Mouse (Mus musculus): ENCODE measurements at regions not wholly inside any gene's neighbourhood (a gene's known extent, or its start where the extent isn't known, plus 50 kb on each side); places are given as distances from the start of the nearest gene placed in this dataset.

DNA sequence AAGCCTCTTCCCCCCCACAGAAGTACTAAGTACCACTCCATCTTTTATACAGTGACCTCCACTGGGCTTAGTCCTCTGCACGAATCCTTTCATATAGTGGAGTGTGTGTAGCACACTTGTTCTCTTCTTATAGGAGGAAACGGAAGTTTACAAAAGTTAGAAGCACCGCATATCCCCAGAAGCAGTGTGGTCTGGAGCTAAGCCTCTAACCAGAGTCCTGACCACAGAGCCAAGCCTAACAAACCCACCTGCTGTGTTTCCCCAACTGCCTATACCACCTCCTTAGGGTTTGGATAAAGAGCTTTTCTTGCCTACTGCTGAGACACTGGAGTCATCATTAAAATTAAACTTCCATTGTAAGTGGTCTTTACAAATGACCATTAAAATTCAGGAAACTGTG is 204.0 kb downstream of the Dyrk2 start:
- WGBS = 69% methylated on average over 3 of the region's 3 CpGs
- DNase-seq = no peak
- intact Hi-C loops (cut with DNase I) = no loop called here
- Histone ChIP-seq H3K27ac (no peak overlapping the region), H3K79me2 (replicated peaks; ENCODE audit: control insufficient read depth, insufficient read depth, low read length) (no peaks in the 10 kb centered on the region), H3K27me3 (ENCODE audit: control insufficient read depth, insufficient read depth, low read length) (no peaks in the 10 kb centered on the region), H3K36me3 (ENCODE audit: control insufficient read depth, insufficient read depth, low read length) (no peaks in the 10 kb centered on the region), H3K4me3 (no peak overlapping the region), H3K4me1 (ENCODE audit: control insufficient read depth, insufficient read depth, low read length) (no peaks in the 10 kb centered on the region), H3K9ac (ENCODE audit: low read depth, low read length) (no peak overlapping the region)
- no peak for TF ChIP-seq CTCF (IDR thresholded peaks at IDR 0.05)

- intact Hi-C loops (cut with DNase I) = no loop called here
- Histone ChIP-seq H3K36me3 (ENCODE audit: control insufficient read depth, insufficient read depth, low read length) (no peaks in the 10 kb centered on the region), H3K27me3 (ENCODE audit: control insufficient read depth, insufficient read depth, low read length) (no peaks in the 10 kb centered on the region), H3K9ac (ENCODE audit: low read depth, low read length) (no peak overlapping the region), H3K79me2 (replicated peaks; ENCODE audit: control insufficient read depth, insufficient read depth, low read length) (no peaks in the 10 kb centered on the region), H3K4me1 (ENCODE audit: control insufficient read depth, insufficient read depth, low read length) (no peaks in the 10 kb centered on the region), H3K4me3 (no peak overlapping the region), H3K27ac (no peak overlapping the region)
- peak; percentile 25 to 57 for DNase-seq
- TF ChIP-seq POLR2A (IDR thresholded peaks at IDR 0.05; ENCODE audit: insufficient read depth, low read depth, low read length) (no peak), CTCF (IDR thresholded peaks at IDR 0.05) (peak; percentile 45), EP300 (IDR thresholded peaks at IDR 0.05; ENCODE audit: insufficient read depth, low read depth, low read length) (no peak)
- 37% methylated on average over 18 of the region's 18 CpGs for WGBS
Measured at GRCm38 (mm10) chr10:118675816-118676465, 194.1 kb downstream of the Dyrk2 start.

GRCm38 (mm10) chr10:118678750-118679418 is 191.1 kb downstream of the Dyrk2 start:
- H3K9ac ChIP-seq (ENCODE audit: low read depth, low read length) = no peak overlapping the region
- H3K79me2 ChIP-seq (replicated peaks; ENCODE audit: control insufficient read depth, insufficient read depth, low read length) = no peaks in the 10 kb centered on the region
- no peak for DNase-seq
- H3K36me3 ChIP-seq (ENCODE audit: control insufficient read depth, insufficient read depth, low read length) = no peaks in the 10 kb centered on the region
- intact Hi-C loops (cut with DNase I) = no loop called here
- no peaks in the 10 kb centered on the region for H3K27me3 ChIP-seq (ENCODE audit: control insufficient read depth, insufficient read depth, low read length)
- no peaks in the 10 kb centered on the region for H3K4me1 ChIP-seq (ENCODE audit: control insufficient read depth, insufficient read depth, low read length)
- 63% methylated on average over 12 of the region's 12 CpGs for WGBS
- H3K4me3 ChIP-seq = no peak overlapping the region
- H3K27ac ChIP-seq = no peak overlapping the region
- TF ChIP-seq EP300 (IDR thresholded peaks at IDR 0.05; ENCODE audit: insufficient read depth, low read depth, low read length) (no peak), CTCF (IDR thresholded peaks at IDR 0.05) (no peak), POLR2A (IDR thresholded peaks at IDR 0.05; ENCODE audit: insufficient read depth, low read depth, low read length) (no peak)

GRCm38 (mm10) chr10:118679507-118679906 is 190.5 kb downstream of the Dyrk2 start:
- Histone ChIP-seq H3K36me3 (ENCODE audit: control insufficient read depth, insufficient read depth, low read length) (no peaks in the 10 kb centered on the region), H3K27me3 (ENCODE audit: control insufficient read depth, insufficient read depth, low read length) (no peaks in the 10 kb centered on the region), H3K4me1 (ENCODE audit: control insufficient read depth, insufficient read depth, low read length) (no peaks in the 10 kb centered on the region), H3K9ac (ENCODE audit: low read depth, low read length) (no peak overlapping the region), H3K27ac (no peak overlapping the region), H3K4me3 (no peak overlapping the region), H3K79me2 (replicated peaks; ENCODE audit: control insufficient read depth, insufficient read depth, low read length) (no peaks in the 10 kb centered on the region)
- 96% methylated on average over 5 of the region's 5 CpGs for WGBS
- intact Hi-C loops (cut with DNase I) = no loop called here
- TF ChIP-seq CTCF (IDR thresholded peaks at IDR 0.05) (no peak), EP300 (IDR thresholded peaks at IDR 0.05; ENCODE audit: insufficient read depth, low read depth, low read length) (no peak), POLR2A (IDR thresholded peaks at IDR 0.05; ENCODE audit: insufficient read depth, low read depth, low read length) (no peak)
- no peak for DNase-seq

- no peak for DNase-seq
- Histone ChIP-seq H3K36me3 (ENCODE audit: control insufficient read depth, insufficient read depth, low read length) (no peaks in the 10 kb centered on the region), H3K9ac (ENCODE audit: low read depth, low read length) (no peak overlapping the region), H3K4me3 (no peak overlapping the region), H3K27me3 (ENCODE audit: control insufficient read depth, insufficient read depth, low read length) (no peaks in the 10 kb centered on the region), H3K27ac (no peak overlapping the region), H3K4me1 (ENCODE audit: control insufficient read depth, insufficient read depth, low read length) (no peaks in the 10 kb centered on the region), H3K79me2 (replicated peaks; ENCODE audit: control insufficient read depth, insufficient read depth, low read length) (no peaks in the 10 kb centered on the region)
- no peak for TF ChIP-seq POLR2A (IDR thresholded peaks at IDR 0.05; ENCODE audit: insufficient read depth, low read depth, low read length)
- no peak for TF ChIP-seq CTCF (IDR thresholded peaks at IDR 0.05)
- no peak for TF ChIP-seq EP300 (IDR thresholded peaks at IDR 0.05; ENCODE audit: insufficient read depth, low read depth, low read length)
- intact Hi-C loops (cut with DNase I) = no loop called here
- 66% methylated on average over 6 of the region's 6 CpGs for WGBS
Measured at GRCm38 (mm10) chr10:118680896-118681295, 189.1 kb downstream of the Dyrk2 start.

DNA sequence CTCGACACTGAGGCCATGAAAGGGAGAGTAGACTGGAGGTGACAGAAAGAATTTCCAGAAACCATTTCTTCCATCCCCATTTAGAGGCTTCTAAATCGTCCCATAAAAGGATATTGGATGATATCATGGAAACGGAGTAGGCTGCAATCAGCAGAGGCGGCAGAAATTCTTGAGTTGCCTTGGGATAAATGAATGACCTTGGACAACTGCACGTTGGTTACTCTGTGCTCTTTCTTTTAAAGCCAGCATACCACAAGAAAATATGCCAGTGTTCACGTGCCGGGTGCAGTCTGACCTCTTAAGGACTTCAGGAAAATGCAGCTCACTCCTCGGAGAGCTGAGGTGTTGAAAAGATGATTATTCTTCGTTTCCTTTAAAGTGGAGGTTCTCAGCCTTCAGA is 186.7 kb downstream of the Dyrk2 start:
- Histone ChIP-seq H3K27ac (no peak overlapping the region), H3K9ac (ENCODE audit: low read depth, low read length) (no peak overlapping the region), H3K27me3 (ENCODE audit: control insufficient read depth, insufficient read depth, low read length) (no peaks in the 10 kb centered on the region), H3K36me3 (ENCODE audit: control insufficient read depth, insufficient read depth, low read length) (no peaks in the 10 kb centered on the region), H3K79me2 (replicated peaks; ENCODE audit: control insufficient read depth, insufficient read depth, low read length) (no peaks in the 10 kb centered on the region), H3K4me1 (ENCODE audit: control insufficient read depth, insufficient read depth, low read length) (no peaks in the 10 kb centered on the region), H3K4me3 (no peak overlapping the region)
- TF ChIP-seq EP300 (IDR thresholded peaks at IDR 0.05; ENCODE audit: insufficient read depth, low read depth, low read length) = no peak
- no peak for TF ChIP-seq CTCF (IDR thresholded peaks at IDR 0.05)
- no peak for TF ChIP-seq POLR2A (IDR thresholded peaks at IDR 0.05; ENCODE audit: insufficient read depth, low read depth, low read length)
- no peak for DNase-seq
- intact Hi-C loops (cut with DNase I) = no loop called here
- 40% methylated on average over 9 of the region's 9 CpGs for WGBS
